Mouse (Mus musculus) heart, postnatal 4 days (tissue): ENCODE data around the gene Amd1. TPM values are rescaled to one million over a fixed set of nuclear protein-coding genes. Genes with fewer than 3 reads are reported as not detected.

Experiments used
- DNase-seq: peaks from one replicate; pipeline ENCODE4 v3.0.0; 2021
- total RNA-seq, 2 experiments: library from RNA; stranded (reverse); gene quantifications; 2 replicates each; pipeline ENCODE4 v1.2.3; 2021

Gene Amd1
- total RNA-seq, 2 experiments from 2014 or later, result 31.0 to 32.1 TPM

- DNase-seq, result no peak
Observed at GRCm38 (mm10) chr10:40250969-40251368, 51.0 kb downstream of the Amd1 start.

- no peak for DNase-seq
Observed at GRCm38 (mm10) chr10:40249625-40250024, 52.4 kb downstream of the Amd1 start.

GRCm38 (mm10) chr10:40247166-40247716 is 54.7 kb downstream of the Amd1 start:
- no peak for DNase-seq

- DNase-seq, result peak; percentile 82
Observed at GRCm38 (mm10) chr10:40246374-40247165, 55.4 kb downstream of the Amd1 start, which contains the start of gene Rpf2. Rpf2 (minus strand) TSS chr10:40247036.

GRCm38 (mm10) chr10:40237826-40238225 is 64.2 kb downstream of the Amd1 start:
- no peak for DNase-seq

Other genes with a start within 250 kb of the Amd1 start
- 10 to 100 TPM; 12.9 to 14.3 TPM for gene Slc16a10, start 159.9 kb downstream of the Amd1 start, total RNA-seq
- gene Rpf2, start 55.1 kb downstream of the Amd1 start, total RNA-seq, result 10 to 100 TPM; 14.6 to 20.2 TPM
- 10 to 100 TPM; 31.0 to 33.7 TPM for gene Gtf3c6, start 44.1 kb downstream of the Amd1 start, total RNA-seq
- 10 to 100 TPM; 14.2 to 14.5 TPM for gene Cdk19, start 37.4 kb upstream of the Amd1 start, total RNA-seq